Mouse (Mus musculus) megakaryocyte-erythroid progenitor cell, adult 5-6 weeks (primary cell): Measurements from ENCODE around the gene Agbl4. TPM values are rescaled to one million over a fixed set of nuclear protein-coding genes. Genes with fewer than 3 reads are reported as not detected.

Source experiments
- ATAC-seq: replicated peaks from 2 replicates; pipeline ENCODE4 v1.8.0; 2016; ENCODE audit warnings: mild to moderate bottlenecking, inconsistent platforms; ENCODE audit not compliant: severe bottlenecking, poor library complexity, low FRiP score, low TSS enrichment
- total RNA-seq, 2 experiments: library from RNA; stranded (forward) in 1 of 2; stranded (reverse) in 1 of 2; fragments of 200-1000, 215-1000 nt in 1 of 2; fragments of >200 nt in 1 of 2; fragmentation: Nextera tagmentation in 1 of 2; gene quantifications; 2 replicates each; pipeline ENCODE4 v1.2.3; 2014 to 2017

Gene Agbl4
- total RNA-seq, 2 experiments from 2014 or later = not detected

DNA sequence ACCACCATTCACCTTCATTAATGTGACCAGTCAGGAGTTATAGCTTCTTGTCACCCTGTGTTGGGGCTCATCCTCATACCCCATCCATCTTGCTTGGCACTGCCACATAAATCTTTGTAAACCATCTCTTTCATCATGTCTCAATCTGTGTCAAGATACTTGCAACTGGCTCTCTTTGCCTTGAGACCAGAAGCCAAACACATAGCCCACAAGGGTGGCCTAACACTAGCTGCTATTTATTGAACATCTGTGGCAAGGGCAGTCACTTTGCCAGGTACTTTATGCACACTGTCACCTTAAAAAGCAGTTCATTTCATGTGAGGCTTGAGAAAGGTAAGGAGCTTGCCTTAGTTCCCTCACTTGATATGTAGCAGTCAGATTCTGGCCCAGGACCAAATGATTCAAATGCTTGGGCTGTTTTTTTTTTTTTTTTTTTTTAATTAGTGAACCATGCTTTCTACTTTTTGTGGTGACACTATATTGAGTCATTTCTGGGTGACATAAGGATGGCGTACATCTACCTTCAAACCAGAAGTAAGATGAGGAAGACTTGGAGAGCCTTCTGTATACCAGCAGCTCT lies 1027.0 kb downstream of the Agbl4 start:
- no peak for ATAC-seq

- ATAC-seq = no peak
Measured at GRCm38 (mm10) chr4:111425170-111425569, 1027.7 kb downstream of the Agbl4 start.

DNA sequence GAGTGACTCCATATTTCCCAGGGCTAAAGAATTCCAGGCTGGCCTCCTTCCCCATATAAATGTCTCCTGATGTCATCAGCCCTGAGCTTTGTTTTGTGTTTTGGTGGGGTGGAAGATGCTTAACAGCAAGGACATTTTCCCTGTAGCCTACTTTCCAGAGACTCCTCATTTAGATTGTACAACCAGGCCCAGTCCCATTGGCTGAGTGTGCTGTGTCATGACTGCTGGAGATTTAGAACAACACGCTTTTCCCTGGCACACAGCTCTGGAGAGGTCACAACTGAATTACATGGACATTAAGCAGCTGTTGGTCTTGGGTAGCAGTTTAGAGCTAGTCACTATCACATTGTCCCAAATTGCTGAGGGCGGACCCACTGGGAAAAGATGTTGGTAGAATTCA lies 1033.7 kb downstream of the Agbl4 start:
- no peak for ATAC-seq

DNA sequence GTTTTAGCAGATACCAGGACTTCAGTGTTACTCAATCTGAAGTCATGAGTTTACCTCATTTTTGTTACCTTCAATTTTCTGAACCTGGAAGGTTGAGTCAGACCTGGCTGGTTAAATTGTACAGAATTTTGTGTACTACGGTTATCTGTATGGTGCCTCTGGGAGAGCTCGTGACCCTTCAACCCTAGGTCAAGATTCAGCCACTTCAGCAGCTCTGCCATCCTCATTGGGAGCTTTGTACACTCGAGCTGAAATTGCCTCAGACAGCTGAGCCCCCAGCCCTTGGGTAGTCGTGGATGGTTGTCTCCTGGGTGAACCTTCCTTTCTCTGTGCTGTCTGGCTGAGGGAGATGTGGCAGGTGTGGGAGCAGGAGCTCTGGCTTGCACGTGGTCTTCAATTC lies 1034.6 kb downstream of the Agbl4 start:
- ATAC-seq = no peak

GRCm38 (mm10) chr4:111432417-111432816 lies 1035.0 kb downstream of the Agbl4 start:
- ATAC-seq = no peak

DNA sequence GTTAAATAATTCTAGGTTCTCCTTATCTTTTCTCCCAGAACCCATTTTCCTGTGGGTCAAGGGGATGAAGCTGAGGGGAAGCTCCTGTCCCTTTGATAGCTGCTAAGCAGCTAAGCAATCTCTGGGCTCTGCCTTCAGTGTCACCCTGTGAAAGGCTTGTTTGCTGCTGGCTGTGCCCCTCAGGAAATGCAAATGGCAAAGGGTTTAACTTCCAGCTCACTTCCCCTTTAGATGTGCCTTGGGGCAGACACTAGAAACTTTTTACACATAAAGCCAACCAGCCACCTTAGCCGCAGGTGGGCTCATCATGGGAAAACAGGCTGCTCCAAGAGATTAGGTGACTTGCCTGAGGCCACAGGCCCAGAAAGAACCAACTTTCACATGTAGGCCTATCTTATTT lies 1044.2 kb downstream of the Agbl4 start:
- ATAC-seq = no peak

DNA sequence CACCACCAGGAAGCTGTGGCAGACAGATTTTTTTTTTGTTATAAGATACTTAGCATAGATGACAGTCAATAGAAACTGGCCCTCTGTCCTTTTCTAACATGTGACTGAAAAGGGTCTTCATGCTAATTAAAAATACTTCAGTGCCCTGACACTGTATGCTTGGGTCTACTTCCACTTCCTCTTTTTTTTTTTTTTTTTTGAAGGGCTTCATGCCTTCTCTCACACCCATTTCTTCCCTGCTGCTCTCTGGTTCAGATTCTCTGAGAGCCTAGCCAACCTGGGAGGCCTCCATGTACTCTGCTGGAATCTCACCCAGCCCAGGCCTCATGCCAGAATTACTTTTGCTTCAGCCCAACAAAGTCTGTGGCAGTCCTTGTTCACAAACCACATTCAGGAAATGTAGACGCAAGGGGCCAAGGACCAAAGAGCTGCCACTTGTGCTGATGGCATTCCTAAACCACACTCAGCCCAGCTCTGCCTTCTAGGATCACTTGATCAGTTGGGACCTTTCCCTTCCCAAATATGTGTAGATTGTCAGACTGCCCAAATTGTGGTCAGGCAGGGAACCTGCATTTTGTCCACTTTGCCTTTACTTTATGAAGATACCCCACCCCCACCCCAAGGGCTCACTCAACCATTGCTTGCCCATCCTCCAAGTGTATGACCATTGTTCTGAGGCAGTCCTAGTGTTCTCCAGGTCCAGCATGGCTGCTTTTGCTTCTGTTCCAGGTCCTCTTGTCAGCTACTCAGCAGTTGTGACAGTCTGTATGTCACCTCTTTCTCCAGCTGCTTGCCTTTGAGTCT lies 1045.2 kb downstream of the Agbl4 start:
- ATAC-seq = no peak

DNA sequence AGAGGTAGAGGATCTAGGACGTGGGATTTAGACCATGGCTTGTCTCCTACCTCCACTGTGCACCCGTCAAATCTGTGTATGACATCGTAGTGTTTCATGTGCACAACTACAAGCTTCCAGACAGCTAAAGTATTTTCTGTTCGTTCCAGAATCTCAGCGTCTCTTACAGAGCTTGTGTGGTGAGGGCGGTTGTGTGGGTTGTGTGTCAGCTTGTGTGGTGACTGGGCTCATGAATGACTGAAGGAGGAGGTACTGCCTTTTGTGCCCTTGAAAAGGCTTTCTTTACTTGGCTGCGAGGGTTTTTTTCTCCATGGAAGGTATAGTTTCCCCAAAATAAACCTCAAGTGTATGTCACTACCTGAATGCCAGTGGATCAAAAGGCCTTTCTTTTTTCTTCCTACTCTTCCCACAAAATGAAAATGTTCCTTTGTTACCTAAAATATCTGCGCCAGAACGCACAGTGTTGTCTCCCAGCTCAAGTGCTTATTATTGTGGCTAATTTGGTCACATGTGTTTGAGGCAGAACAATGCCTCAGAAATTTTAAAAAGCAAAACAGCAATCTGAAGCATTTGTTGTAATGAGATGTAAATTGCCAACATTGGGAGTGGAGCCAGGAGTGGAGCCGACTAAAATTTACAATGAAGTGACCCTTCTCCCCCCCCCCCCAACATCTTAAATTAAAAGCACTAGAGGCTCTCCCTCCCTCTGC lies 1046.6 kb downstream of the Agbl4 start:
- no peak for ATAC-seq

- ATAC-seq = no peak
Measured at GRCm38 (mm10) chr4:111444616-111445160, 1047.2 kb downstream of the Agbl4 start.

DNA sequence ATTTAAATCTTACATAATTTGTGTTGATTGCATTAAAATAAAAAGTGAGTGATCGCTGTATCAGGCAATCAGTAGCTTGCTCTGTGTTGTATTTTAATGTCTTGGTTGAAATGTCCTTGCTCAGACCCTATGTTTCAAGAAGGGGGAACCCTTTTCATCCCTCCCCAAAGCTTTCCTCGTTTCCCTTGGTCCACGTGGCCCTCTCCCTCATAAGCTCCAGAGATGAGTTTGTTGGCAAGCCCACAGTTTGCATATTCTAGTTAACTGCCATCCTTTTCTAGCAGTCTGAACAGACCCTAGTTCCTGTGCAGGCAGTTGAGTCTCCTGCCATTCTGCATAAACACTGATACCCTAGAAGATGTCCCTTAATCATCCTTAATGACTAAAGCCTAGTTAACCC lies 1050.5 kb downstream of the Agbl4 start:
- ATAC-seq = no peak

DNA sequence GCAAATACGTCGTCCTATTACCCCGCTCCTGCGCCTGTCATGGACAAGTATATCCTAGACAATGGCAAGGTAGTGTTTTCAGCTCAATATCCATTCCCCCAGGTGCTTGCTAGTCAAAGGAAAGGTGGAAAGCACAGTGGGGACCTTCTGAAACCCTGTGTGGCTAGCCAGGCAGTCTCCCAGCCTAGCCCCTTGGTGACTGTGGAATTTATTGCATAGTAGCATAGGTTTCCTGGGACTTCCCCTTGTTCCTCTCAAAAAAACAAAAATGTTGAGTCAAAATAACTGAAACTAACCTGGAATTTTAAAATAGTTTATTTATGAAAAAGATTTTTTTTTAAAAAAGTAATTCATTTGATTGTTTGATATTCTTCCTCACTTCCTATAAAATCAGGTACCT lies 1051.1 kb downstream of the Agbl4 start:
- no peak for ATAC-seq

- no peak for ATAC-seq
Measured at GRCm38 (mm10) chr4:111449442-111450199, 1052.2 kb downstream of the Agbl4 start.

- no peak for ATAC-seq
Measured at GRCm38 (mm10) chr4:111451283-111451918, 1053.9 kb downstream of the Agbl4 start.

DNA sequence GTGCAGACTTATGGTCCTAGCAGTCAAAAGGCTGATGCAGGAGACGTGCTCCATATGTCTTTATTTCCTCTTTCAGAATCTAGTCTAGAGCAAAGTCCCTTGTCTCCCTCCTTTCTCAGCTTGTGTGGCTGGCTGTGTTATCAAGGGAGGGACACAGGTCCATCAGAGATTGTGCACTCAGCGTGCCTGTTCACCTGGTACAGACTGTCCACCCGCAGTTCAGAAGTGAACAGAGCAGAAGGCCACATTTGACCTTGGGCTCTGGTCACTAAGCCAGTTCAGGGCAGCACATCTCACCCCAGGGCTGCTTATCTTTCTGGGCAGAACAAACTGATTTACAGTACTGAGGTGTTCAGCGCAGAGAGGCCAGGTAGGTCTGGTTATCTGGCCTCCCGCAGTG lies 1054.7 kb downstream of the Agbl4 start:
- no peak for ATAC-seq

DNA sequence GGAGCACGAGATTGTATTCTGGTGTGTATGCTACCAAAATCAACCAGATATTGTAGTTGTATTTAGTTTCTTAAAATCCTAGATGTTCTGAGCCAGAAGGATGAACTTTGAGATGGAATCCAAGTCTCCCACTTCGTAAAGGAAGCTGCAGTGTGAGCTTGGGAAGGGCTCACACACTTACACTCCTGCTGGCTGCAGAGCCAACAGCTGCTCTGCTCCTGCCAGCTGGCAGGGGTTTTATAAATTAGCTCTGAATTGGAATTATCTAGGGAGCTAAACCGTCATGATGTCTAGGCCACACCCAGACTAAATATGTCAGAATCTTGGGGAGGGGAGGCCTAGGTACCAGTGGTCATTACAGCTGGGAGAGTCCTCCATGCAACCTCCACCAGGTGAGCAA lies 1055.8 kb downstream of the Agbl4 start:
- no peak for ATAC-seq

GRCm38 (mm10) chr4:111455621-111456020 lies 1058.2 kb downstream of the Agbl4 start:
- no peak for ATAC-seq

DNA sequence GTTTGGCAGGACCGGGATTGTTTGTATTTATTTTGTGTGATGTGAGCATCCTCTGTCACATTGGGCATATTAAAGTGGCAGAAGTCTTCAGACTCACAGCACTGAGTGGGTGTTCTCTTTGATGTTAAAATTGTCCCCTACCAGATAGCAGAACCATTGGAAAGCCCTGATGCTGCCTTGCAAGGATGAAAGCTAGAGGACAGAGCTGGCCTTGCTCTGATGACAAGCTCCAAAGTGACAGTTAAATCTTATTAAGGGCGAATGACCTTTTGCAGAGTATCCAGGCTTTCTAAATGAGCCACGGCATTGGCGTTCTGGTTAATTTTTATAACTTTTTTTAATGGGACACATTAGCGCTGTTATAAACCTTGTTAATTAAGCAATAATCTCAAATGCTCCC lies 1060.1 kb downstream of the Agbl4 start:
- ATAC-seq = no peak

GRCm38 (mm10) chr4:111467293-111467773 lies 1069.9 kb downstream of the Agbl4 start:
- ATAC-seq = no peak

DNA sequence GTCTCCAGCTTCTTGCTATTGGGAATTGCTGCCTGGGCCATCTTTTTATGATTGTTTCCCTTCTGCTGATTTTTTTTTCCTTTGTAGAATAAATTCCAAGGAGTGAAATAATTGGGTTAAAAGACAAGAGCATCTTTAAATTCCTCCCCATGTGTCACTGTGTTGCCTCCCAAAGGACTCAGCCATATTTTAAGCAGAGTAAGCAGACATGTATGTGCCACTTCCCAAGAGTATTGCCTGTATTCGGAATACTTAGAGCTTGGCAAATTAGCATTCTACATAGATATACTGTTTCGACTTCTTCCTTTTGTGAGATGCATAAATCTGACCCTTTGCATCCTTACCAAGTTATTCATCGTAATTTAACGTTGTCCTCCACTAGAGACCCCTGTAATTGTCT lies 1070.3 kb downstream of the Agbl4 start:
- ATAC-seq = no peak
